Mouse (Mus musculus) intestine, postnatal 0 days (tissue): ENCODE measurements around the gene Gm49337. TPM values are rescaled to one million over a fixed set of nuclear protein-coding genes. Genes with fewer than 3 reads are reported as not detected.
A peak's percentile ranks its signal among the peaks of the same experiment; 100 is the strongest.
"Not testable (repeated sequence)": the region's sequence is repeated elsewhere in the genome, so short reads cannot be mapped to it uniquely, and the experiment has no call there.

Experiments
- ATAC-seq: fragments of 200-750 bp; cut with Nextera tagmentation; 2 replicates; pipeline ENCODE4 v1.8.0; 2017; ENCODE audit warnings: mild to moderate bottlenecking, moderate TSS enrichment, moderate library complexity
- H3K27ac ChIP-seq: fragments of 300-500 bp; sonication (generic); 2 replicates; pipeline ENCODE4 v1.5.1; 2014; ENCODE audit warnings: mild to moderate bottlenecking, low read depth, low read length, moderate library complexity
- H3K27me3 ChIP-seq: fragments of 300-500 bp; sonication (generic); replicated peaks from 2 replicates; pipeline ENCODE4 v1.6.1; 2014; ENCODE audit warnings: low read length, mixed read lengths; ENCODE audit not compliant: control insufficient read depth, insufficient read depth
- H3K36me3 ChIP-seq: fragments of 300-500 bp; sonication (generic); 2 replicates; pipeline ENCODE4 v1.6.1; 2014; ENCODE audit warnings: mild to moderate bottlenecking, moderate library complexity; ENCODE audit not compliant: control insufficient read depth, insufficient read depth
- H3K4me1 ChIP-seq: fragments of 300-500 bp; sonication (generic); replicated peaks from 2 replicates; pipeline ENCODE4 v1.6.1; 2014; ENCODE audit warnings: antibody characterized with exemption, low read length, mixed read lengths; ENCODE audit not compliant: control insufficient read depth, insufficient read depth
- H3K4me2 ChIP-seq: fragments of 300-500 bp; sonication (generic); replicated peaks from 2 replicates; pipeline ENCODE4 v1.6.1; 2014; ENCODE audit warnings: low read depth, mild to moderate bottlenecking, moderate library complexity
- H3K4me3 ChIP-seq: fragments of 300-500 bp; sonication (generic); 2 replicates; pipeline ENCODE4 v1.5.1; 2014; ENCODE audit warnings: low read depth, low read length
- H3K9ac ChIP-seq: fragments of 300-500 bp; sonication (generic); 2 replicates; pipeline ENCODE4 v1.6.1; 2014; ENCODE audit warnings: mild to moderate bottlenecking, low read depth, low read length
- H3K9me3 ChIP-seq: fragments of 300-500 bp; sonication (generic); 2 replicates; pipeline ENCODE4 v1.6.1; 2016; ENCODE audit warnings: mixed run types; ENCODE audit not compliant: control insufficient read depth
- CTCF ChIP-seq: sonication (generic); IDR thresholded peaks from 2 replicates; pipeline ENCODE4 v1.5.1; 2016; ENCODE audit warnings: low read depth, mild to moderate bottlenecking, control low read depth, antibody characterized with exemption, moderate library complexity
- WGBS: fragments of 180-500 bp; shearing (Covaris S2); extraction: QIAGEN DNeasy Blood & Tissue Kit; methylation state at CpG from one replicate; pipeline ENCODE4 v1.1.7; 2014; 5-methylcytosine and 5-hydroxymethylcytosine counted together
- polyA plus RNA-seq: library from polyadenylated mRNA; unstranded; fragments of >200 nt; fragmentation: Nextera tagmentation; extraction: Ambion mirVana; gene quantifications from 2 replicates; pipeline ENCODE4 v1.2.1, GENCODE M21; 2015

The Gm49337 gene
- polyA plus RNA-seq, 1 experiment from 2014 or later, result not detected

DNA sequence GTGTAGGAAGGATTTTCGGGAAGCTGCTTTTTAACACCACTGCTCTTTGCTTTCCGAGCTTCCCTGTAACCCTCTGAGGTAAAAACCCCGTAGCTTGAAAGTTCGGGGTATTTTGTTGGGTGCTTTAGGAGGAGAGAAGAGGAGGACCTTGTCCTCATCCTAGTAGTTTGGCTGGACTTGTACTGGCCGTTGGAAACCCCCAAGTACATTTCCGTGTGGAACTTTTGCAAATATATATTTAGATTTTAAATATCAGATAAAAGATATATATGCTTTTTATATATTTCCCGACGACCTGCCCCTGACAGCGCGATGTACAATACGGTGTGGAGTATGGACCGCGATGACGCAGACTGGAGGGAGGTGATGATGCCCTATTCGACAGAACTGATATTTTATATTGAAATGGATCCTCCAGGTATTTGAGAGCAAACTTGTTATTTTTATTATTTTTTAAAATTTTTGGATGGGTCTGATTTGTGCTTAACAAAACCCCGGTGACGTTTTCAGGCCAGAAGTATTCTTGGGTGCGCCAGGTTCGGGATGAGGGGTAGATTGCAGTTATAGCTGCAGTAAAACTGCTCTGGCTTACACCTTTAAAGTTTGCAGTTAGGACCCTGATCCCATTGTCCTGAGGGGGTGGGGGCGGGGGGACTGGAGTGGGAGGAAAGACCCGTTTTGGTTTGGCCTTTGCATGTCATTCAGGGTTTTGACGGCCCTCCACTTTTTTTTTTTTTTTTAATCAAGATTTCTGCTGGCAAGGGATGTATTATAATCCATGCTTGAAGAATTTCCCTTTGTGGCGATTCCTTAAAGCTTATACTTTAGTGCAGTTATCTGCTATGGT, 49.0 kb downstream of the Gm49337 start:
- Histone ChIP-seq H3K27ac (peak overlapping the region; percentile 89), H3K36me3 (no peaks in the 10 kb centered on the region), H3K4me2 (peak overlapping the region; percentile 88), H3K4me3 (peak overlapping the region; percentile 90), H3K4me1 (no peaks in the 10 kb centered on the region), H3K9ac (peak overlapping the region; percentile 71), H3K27me3 (no peaks in the 10 kb centered on the region), H3K9me3 (no peaks in the 10 kb centered on the region)
- TF ChIP-seq CTCF, result no peak
- ATAC-seq, result no peak
- under 1% methylated on average over 23 of the region's 23 CpGs for WGBS

DNA sequence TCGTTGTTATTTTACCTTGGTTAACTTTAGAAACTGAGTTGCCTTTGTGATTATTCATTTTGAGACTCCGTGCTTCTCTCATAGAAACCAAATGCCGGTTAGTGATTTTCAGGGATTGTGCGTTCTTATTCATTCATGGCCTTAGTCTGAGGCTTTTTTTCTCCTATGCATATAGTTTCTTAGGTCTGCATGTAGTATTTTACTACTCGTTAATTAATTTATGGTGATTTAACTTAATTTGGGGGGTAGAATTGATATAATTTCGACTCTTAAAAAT, 49.6 kb downstream of the Gm49337 start:
- no peak for ATAC-seq
- no peak for TF ChIP-seq CTCF
- H3K27ac ChIP-seq, result no peak overlapping the region
- H3K36me3 ChIP-seq, result no peaks in the 10 kb centered on the region
- no peaks in the 10 kb centered on the region for H3K4me1 ChIP-seq
- H3K9me3 ChIP-seq, result no peaks in the 10 kb centered on the region
- WGBS, result 28% methylated on average over 6 of the region's 6 CpGs
- no peaks in the 10 kb centered on the region for H3K27me3 ChIP-seq
- H3K4me3 ChIP-seq, result peak overlapping the region; percentile 90
- H3K9ac ChIP-seq, result peak overlapping the region; percentile 71; the same call in 1 of the 2 replicates
- H3K4me2 ChIP-seq, result peak overlapping the region; percentile 88

GRCm38 (mm10) chr4:116243377-116243776, 70.2 kb downstream of the Gm49337 start:
- no peak for TF ChIP-seq CTCF
- no peaks in the 10 kb centered on the region for H3K4me1 ChIP-seq
- 80% methylated on average over 3 of the region's 3 CpGs for WGBS
- no peak overlapping the region for H3K4me3 ChIP-seq
- H3K36me3 ChIP-seq, result no peaks in the 10 kb centered on the region
- H3K27me3 ChIP-seq, result no peaks in the 10 kb centered on the region
- no peaks in the 10 kb centered on the region for H3K9me3 ChIP-seq
- H3K4me2 ChIP-seq, result no peak overlapping the region
- no peak overlapping the region for H3K9ac ChIP-seq
- no peak for ATAC-seq
- H3K27ac ChIP-seq, result no peak overlapping the region

GRCm38 (mm10) chr4:116244240-116244639, 71.1 kb downstream of the Gm49337 start:
- 72% methylated on average over 2 of the region's 2 CpGs for WGBS
- H3K27me3 ChIP-seq, result no peaks in the 10 kb centered on the region
- no peak for TF ChIP-seq CTCF
- no peaks in the 10 kb centered on the region for H3K4me1 ChIP-seq
- H3K4me3 ChIP-seq, result no peak overlapping the region
- H3K9ac ChIP-seq, result no peak overlapping the region
- no peak overlapping the region for H3K27ac ChIP-seq
- no peak for ATAC-seq
- no peak overlapping the region for H3K4me2 ChIP-seq
- no peaks in the 10 kb centered on the region for H3K36me3 ChIP-seq
- H3K9me3 ChIP-seq, result no peaks in the 10 kb centered on the region

- not testable (repeated sequence) for H3K4me3 ChIP-seq, H3K27ac ChIP-seq, H3K36me3 ChIP-seq, H3K27me3 ChIP-seq, ATAC-seq, H3K4me1 ChIP-seq, H3K9ac ChIP-seq, H3K4me2 ChIP-seq, H3K9me3 ChIP-seq
- peak; percentile 72 for TF ChIP-seq CTCF
- 47% methylated on average over 3 of the region's 3 CpGs for WGBS
Observed at GRCm38 (mm10) chr4:116245926-116246325, 72.7 kb downstream of the Gm49337 start.

DNA sequence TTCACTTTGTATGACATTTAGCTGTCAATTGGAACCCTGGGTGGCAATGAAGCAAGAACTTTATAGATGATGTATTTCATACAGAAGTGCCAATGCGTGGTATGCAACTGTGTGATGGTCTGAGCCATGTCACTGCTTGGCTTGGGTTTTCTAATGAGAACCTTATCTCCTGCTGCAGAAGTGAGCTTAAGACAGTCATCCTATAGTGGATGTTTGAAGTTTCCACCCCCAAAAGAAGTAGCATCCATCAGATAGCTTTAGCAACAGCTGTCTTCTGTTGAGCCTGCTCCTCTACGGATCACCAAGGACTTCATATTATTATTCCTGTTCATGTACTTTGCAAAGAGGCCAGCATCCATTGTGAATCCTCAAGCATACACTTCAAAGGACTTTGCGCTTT, 76.8 kb downstream of the Gm49337 start:
- no peak overlapping the region for H3K27ac ChIP-seq
- H3K9me3 ChIP-seq, result no peaks in the 10 kb centered on the region
- no peak overlapping the region for H3K9ac ChIP-seq
- ATAC-seq, result no peak
- WGBS, result 89% methylated on average over 3 of the region's 3 CpGs
- no peaks in the 10 kb centered on the region for H3K36me3 ChIP-seq
- no peak overlapping the region for H3K4me3 ChIP-seq
- H3K27me3 ChIP-seq, result no peaks in the 10 kb centered on the region
- no peaks in the 10 kb centered on the region for H3K4me1 ChIP-seq
- no peak for TF ChIP-seq CTCF
- no peak overlapping the region for H3K4me2 ChIP-seq
